Mouse (Mus musculus) layer of hippocampus, adult 11-12 months (tissue): ENCODE results near the gene Per1.
A peak's percentile ranks its signal among the peaks of the same experiment; 100 is the strongest.

ENCODE experiments used
- DNase-seq: peaks from one replicate; pipeline ENCODE4 v3.0.0; 2022; ENCODE audit warnings: low spot score

Gene Per1

DNA sequence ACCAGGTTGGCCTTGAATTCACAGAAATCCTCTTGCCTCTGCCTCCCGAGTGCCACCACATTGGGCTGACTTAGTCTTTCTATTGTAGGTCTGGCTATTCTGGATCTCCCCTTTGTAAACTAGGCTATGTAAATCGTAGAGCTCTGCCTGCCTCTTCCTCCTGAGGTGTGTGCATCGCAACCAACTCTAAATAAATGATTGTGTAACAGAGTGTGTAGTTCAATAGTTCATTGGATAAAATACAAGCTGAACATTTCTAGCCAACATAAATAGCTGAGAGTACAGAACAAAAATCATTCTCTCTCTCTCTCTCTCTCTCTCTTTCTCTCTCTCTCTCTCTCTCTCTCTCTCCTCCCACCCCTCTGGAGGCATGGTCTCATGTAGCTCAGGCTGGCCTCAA lies 19.6 kb downstream of the Per1 start:
- no peak for DNase-seq

GRCm38 (mm10) chr11:69116843-69117242 lies 21.8 kb downstream of the Per1 start:
- no peak for DNase-seq

GRCm38 (mm10) chr11:69117737-69118695 lies 23.0 kb downstream of the Per1 start:
- DNase-seq: peak; percentile 58

DNA sequence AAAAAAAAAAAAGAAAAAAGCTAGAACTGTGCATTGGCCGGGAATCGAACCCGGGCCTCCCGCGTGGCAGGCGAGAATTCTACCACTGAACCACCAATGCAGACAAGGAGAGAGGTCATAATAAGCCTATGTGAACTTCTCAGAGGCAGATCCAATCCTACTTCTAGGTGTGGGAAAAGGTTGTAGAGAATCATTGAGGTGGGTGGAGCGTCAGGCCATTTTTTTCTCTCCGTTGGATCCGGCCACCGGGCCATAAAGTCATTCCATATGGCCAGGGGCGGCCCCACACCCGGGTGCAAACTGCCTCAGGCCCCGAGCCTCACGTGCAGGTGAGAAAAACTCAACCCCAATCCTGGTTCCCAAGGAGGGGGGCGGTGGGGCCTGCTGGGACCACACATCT lies 23.7 kb downstream of the Per1 start:
- DNase-seq: peak; percentile 89

- DNase-seq: no peak
Observed at GRCm38 (mm10) chr11:69119446-69120155, 24.6 kb downstream of the Per1 start.

DNA sequence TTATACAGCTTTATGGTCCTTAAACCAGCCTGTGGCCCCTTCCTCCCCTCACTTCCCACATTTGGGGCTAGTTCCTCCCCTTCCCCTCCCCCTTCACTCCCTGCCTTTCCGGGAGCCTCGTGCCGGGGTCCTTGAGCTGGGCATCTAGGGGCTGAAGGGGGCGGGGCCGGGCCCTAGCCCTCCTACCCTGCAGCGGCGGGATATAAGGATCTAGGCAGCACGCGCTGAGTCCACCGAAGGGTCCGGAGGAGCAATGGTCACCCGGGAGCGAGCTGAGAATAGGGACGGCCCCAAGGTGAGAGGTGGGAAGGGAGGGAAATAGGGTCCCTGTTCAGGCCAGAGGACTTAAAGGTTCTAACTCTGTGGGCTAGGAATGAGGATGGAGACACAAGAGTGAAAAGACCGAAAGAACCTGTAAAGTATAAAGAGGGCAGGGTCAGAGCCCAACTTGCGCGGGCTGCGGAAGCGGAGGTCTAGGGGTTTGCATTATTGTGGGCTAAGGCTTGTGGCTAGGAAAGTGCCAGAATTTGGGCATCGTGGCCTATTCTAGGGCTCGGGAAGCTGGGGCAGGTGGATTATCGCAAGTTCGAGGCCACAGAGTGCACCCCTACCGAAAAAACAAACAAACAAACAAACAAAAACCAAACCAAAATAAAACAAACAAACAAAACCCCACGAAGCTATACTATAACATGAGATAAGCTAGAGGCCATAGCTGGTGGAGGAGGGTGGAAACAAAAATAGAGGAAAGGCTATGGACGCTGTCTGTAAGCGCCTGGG lies 25.4 kb downstream of the Per1 start, which contains the start of gene Hes7:
Hes7 (plus strand) TSS at position 184 of the 780 bp plus-strand sequence.
- DNase-seq: no peak

GRCm38 (mm10) chr11:69121001-69121740 lies 26.2 kb downstream of the Per1 start:
- no peak for DNase-seq

DNA sequence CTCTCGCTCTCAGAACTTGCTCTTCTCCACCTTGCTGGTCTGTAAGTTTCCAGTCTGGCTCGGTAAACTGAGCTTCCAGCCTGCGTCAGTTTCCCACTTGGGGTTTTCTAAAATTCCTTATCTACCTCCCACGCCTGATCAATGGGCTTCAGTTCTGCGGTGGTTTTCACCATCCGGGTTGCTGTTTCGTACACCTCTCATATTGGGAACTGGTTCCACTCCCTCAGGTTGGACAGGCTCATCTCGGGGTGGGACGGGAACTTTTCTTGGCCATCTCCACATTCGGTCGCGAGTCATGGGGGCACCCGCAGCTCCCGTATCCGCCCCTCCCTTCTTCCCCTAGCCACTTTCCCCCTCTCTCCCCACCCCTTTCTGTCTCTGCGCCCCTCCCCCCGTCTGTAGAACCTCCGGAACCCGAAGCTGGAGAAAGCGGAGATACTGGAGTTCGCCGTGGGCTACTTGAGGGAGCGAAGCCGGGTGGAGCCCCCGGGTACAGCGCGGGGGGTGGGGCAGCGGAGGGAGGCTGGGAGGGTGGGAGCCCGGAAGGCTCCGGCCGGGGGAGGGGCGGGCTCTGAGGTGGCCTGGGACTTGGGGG lies 26.8 kb downstream of the Per1 start:
- DNase-seq: no peak

- DNase-seq: peak; percentile 92
Observed at GRCm38 (mm10) chr11:69122336-69122951, 27.4 kb downstream of the Per1 start, which contains the start of gene 9130213A22Rik. 9130213A22Rik (minus strand) TSS chr11:69122589.

DNA sequence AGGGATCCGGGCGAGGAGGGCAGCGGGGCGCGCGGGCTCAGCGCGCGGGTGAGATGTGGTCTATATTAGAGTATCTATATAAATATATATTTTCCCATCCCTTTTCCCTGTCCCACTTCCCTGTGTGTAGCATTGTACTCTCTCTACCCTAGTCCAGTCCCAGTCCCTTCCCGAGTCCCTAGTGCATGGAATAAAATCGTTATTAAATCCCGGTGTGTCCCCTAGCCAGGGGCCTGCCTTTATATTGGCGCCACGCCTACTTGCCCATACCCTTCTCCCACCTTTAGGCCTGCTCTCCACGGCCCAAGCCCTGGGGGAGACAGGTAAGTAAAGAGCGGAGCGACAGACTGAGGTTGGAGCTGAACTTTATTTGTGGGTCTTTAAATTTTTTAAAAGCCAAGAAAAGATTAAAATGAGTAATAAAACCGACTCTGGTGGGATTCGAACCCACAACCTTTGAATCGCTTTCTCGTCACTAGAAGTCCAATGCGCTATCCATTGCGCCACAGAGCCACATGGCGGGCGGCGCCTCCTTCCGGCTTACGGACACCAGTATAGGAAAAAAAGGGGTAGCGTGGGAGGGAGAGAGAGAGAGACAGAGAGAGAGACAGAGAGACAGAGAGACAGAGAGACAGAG lies 28.2 kb downstream of the Per1 start:
- peak; percentile 94 for DNase-seq

DNA sequence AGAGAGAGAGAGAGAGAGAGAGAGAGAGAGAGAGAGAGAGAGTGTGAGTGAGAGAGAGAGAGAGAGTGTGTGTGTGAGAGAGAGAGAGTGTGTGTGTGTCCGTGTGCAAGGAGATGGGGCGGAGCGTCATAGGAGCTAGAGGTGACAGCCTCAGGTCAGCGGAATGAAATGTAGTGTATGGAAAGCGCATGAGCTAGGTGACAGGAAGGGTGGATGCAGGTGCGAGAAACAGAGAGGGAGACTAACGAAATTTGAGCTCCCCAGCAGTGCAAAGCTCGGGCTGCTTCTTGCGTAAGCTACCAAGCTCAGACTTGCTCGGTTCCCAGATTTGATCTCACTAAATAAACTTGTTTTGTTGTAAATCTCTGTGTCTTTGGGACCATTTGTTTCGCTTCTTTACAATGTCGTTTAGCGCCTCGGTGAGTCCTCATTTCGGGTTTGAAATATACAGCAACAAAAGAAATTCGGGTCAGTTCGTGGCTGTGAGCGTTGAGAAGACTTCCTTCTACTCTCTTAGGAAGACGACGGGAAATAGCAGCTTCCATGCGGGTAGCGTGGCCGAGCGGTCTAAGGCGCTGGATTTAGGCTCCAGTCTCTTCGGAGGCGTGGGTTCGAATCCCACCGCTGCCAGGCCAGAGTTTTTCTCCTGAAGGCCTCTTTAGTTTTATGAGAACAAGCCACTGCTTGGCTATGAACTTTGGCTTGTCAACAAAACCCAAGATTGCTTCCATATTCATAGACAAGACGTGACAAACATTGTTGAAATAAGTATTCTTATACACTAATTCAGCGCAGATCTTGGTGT lies 28.9 kb downstream of the Per1 start:
- DNase-seq: peak; percentile 93

- peak; percentile 75 for DNase-seq
Observed at GRCm38 (mm10) chr11:69124498-69124847, 29.5 kb downstream of the Per1 start.

DNA sequence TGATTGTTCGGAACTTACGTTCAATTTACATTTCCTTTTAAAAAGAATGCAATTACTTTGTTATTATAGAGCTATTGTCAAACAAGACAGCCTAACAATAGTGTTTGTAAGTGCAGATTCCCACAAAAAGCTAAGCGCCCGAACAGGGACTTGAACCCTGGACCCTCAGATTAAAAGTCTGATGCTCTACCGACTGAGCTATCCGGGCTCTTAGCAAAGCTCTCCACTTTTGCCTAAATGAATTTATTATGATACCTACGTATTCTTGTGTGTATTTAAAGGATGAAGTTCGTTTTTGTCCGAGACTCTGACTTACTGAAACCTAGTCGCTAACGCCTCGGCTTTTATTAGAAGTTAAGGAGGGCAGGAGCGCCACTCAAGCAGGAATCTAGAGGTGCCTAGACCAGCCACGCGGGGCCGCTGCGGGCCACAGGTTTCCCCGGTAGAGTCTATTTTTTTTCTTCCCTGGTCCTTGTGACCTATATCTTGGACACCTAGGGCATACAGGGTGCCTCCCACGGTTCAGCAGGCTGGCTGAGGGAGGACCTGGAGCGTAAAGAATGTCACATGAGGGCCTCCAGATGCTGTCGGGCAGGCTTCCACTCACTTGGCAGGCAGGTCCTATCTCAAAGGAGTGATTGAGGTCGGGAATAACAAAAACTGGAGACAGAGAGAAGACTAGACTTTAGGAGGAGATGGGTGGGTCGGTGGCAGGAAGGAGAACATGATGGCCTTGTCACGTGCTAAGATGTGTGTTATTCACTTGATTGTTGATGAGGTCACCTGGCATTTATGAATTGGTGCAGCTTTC lies 30.2 kb downstream of the Per1 start:
- DNase-seq: peak; percentile 87

DNA sequence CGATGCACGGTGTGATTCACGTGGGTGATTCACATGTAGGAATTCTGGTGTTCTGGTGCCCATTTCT lies 30.7 kb downstream of the Per1 start, which contains the start of gene Aloxe3:
Aloxe3 (plus strand) TSS at position 45 of the 67 bp plus-strand sequence.
- DNase-seq: no peak

DNA sequence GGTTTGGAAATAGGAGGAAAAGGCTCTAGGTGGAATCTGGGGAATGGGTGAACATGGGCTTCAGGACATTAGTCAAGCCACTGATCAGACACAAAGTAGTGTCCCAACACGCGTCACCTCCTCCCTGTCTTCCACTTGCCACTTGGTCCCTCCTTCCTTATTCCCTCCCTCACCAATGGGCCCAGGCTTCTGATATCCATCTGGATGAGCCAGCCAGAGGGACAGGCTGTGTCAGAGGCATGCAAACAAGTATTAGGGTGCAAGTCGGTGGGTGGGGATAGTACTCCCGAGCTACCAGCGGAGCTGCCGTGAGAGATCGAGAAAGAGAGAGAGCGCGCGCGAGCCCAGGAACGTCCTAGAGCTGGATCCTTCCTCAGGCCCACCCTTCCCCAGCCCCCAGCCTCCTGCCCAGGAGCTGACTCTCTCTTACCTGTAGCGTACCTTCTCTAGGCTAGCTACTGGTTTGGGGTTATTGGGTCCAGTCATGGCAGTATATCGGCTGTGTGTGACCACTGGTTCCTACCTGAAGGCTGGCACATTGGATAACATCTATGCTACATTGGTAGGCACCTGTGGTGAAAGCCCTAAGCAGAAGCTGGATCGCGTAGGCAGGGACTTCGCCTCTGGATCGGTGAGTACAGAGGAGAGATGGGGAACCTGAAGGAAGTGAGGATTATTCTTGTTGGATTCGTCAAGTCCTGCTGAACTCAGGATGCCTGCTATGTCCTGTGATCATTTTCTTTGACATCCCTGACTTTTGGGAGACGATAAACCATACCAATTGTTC lies 31.1 kb downstream of the Per1 start:
- no peak for DNase-seq

DNA sequence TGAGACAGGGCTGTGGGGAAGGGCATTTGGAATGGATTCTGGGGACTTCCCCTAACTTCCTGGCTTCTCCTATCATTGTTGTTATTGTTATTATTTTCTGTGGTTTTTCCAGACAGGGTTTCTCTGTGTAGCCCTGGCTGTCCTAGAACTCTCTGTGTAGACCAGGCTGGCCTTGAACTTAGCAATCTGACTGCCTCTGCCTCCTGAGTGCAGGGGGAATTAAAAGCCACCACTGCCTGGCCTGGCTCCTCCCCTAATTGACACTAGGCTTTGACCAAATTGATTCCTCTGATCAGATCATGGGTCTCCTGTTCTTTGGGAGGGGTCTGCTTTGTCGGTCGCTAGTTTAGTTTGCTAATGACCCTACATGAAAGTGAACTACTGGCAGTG lies 31.7 kb downstream of the Per1 start:
- DNase-seq: no peak

DNA sequence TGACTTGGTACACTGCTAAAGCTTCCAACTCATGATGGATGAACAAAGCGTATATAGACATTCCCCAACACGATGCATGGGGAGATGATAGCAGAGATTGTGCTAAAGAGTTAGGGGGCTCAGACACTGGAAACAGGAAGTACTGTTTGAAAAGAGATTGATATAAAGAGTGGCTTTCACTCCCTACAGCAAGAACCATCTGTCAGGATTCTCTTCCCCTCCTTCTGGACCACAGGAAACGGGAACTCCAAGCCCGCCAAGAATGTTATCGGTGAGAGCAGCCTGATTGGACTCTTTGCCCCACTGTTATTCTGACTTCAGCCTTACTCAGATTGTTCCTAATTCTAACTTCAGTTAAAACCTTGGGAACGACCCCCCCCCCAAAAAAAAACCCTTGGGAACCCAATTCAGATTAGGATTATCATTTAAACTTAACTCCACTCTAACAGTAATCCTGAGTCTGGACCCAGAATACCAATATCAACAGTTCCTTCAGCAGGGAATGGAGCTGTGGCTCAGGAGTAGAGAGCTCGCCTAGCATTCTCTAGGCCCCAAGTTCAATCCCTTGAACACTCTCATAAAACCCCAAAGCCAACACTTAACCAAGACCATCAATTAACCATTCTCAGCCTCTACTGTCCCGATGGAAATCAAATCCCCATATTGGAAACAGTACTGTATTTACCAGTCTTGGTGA lies 33.6 kb downstream of the Per1 start:
- no peak for DNase-seq

- no peak for DNase-seq
Observed at GRCm38 (mm10) chr11:69133566-69133922, 38.5 kb downstream of the Per1 start.
